Mouse (Mus musculus) retina, adult 2 months (tissue): ENCODE results near the gene Ppm1j.
"Not testable (repeated sequence)": the region's sequence is repeated elsewhere in the genome, so short reads cannot be mapped to it uniquely, and the experiment has no call there.

ENCODE experiments used
- DNase-seq: peaks from one replicate; pipeline ENCODE4 v3.0.0-alpha.2; 2012; ENCODE audit warnings: low read depth, low spot score

Gene Ppm1j

GRCm38 (mm10) chr3:104813227-104813626 is 32.4 kb downstream of the Ppm1j start:
- DNase-seq = not testable (repeated sequence)

- DNase-seq = no peak
These were observed 33.9 kb downstream of the Ppm1j start for GRCm38 (mm10) chr3:104814746-104815145.

DNA sequence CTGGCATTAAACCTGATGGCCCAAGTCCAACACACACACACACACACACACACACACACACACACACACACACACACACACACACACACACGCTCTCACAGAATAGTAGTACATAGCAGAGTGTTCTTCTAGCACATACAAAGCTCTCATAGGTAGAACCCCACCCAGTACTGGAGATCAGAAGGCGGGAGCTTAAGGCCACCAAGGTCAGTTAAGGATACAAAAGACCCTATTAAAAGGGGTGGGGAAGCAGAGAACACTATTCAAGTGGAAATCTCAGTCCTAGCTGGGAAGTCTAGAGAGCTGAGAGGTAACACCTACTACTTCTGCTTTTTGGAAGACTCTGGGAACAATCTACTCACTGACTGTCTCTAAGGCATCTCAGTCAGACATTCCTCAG is 34.5 kb downstream of the Ppm1j start:
- DNase-seq = no peak

- no peak for DNase-seq
These were observed 35.3 kb downstream of the Ppm1j start for GRCm38 (mm10) chr3:104816130-104816529.

- DNase-seq = no peak
These were observed 36.7 kb downstream of the Ppm1j start for GRCm38 (mm10) chr3:104817481-104817990.

- no peak for DNase-seq
These were observed 37.3 kb downstream of the Ppm1j start, which contains the start of gene Mov10 for GRCm38 (mm10) chr3:104817991-104818748. Gene Mov10 (minus strand): TSS chr3:104818563.

DNA sequence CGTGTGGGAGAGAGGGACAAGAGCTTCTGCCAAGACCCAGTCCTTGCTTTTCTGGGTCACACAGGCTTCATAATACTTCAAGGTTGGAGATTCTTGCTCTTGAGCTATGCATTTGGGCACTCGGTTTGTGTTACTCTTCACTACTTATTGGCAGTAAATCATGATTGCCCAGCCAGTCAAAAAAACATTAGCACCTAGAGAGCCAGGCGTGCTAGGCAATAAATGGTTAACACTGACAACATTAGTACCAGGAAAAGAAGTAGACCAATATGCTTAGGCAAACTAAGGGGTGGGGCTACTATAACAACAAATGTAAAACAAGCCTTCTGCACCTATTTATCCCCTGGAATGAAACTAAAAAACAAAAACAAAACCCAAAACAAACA is 37.9 kb downstream of the Ppm1j start:
- DNase-seq = no peak

DNA sequence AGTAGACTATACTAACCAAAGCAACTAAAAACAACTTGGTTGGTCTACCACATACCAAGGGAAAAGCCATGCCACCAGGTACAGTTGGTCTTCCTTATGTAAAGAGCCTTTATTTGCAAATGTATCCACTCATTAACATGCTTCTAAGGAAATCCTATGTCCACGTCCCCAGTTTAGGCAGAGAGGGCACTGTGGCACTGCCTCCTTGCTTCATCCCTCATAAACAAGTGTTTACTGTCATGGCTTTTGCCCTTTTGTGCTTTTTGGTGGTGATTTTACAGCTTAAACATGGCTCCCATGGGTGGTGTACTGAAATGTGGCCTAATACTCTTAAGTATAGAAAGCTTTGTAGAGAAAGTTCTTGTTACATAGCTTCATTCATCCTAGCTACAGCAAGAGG is 39.6 kb downstream of the Ppm1j start:
- DNase-seq = no peak

- DNase-seq = no peak
These were observed 41.6 kb downstream of the Ppm1j start for GRCm38 (mm10) chr3:104822413-104822812.
